9 mouse cellular contexts compared by ENCODE assay signal in the genomic region with DNA sequence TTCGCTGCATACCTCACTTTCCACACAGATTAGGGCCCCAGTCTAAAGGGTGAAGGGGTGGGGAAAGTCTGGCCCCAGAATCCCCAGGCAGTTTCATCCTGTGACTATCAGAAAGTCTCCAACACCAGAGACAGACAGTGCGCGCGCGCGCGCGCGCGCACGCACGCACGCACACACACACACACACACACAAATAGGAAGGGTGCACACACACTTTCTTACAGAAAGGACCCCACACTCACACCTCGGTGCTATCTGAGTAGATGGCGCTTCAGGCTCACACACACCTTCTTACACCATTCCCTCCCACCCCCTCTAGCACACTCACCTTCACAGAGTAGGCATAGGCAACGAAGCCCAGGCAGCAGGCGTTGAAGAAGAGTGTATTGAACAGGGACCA. TPM values are rescaled to one million over a fixed set of nuclear protein-coding genes. Genes with fewer than 3 reads are reported as not detected.
DNase-seq lines count a peak whose midpoint lies in the region; ATAC-seq and TF ChIP-seq lines count a peak whose summit lies in the region.
"Had no signal": no experiment of that assay in that cellular context is flagged by ENCODE, and none has a peak within 500 bp of the region (broad histone marks: within the 10 kb centered on the region; RNA-seq: fewer than 3 reads in every experiment).

No protein-coding gene starts in this region.

- H3K4me2 ChIP-seq in intestine, postnatal 0 days (replicated peaks; ENCODE audit: low read depth), result peak overlapping the region; percentile 74
- peak overlapping the region; percentile 76 for H3K4me2 ChIP-seq in myocyte (ENCODE audit: low read depth)

- 0% methylated on average over 17 of the region's 17 CpGs for WGBS in lung, adult 2 months
- under 1% methylated on average over 17 of the region's 17 CpGs for WGBS in intestine, postnatal 0 days

- no peak for TF ChIP-seq CTCF in lung, adult 2 months (IDR thresholded peaks at IDR 0.05; ENCODE audit: insufficient read depth, low read length)
- no peak for TF ChIP-seq CTCF in intestine, postnatal 0 days (IDR thresholded peaks at IDR 0.05; ENCODE audit: low read depth)

- peak overlapping the region; percentile 70 for H3K27ac ChIP-seq in intestine, postnatal 0 days (ENCODE audit: low read depth, low read length)

- H3ac ChIP-seq in myocyte (ENCODE audit: control insufficient read depth, insufficient read length), result peak overlapping the region; percentile 1

- H3K27me3 ChIP-seq in intestine, postnatal 0 days (replicated peaks; ENCODE audit: control insufficient read depth, insufficient read depth, low read length), result no peaks in the 10 kb centered on the region
- H3K27me3 ChIP-seq in myocyte (ENCODE audit: control insufficient read depth, insufficient read depth, insufficient read length), result no peaks in the 10 kb centered on the region

- H3K36me3 ChIP-seq in intestine, postnatal 0 days (ENCODE audit: control insufficient read depth, insufficient read depth), result peaks cover 4% of the 10 kb centered on the region; the same call in 1 of the 2 replicates
- peaks cover 3% of the 10 kb centered on the region for H3K36me3 ChIP-seq in myocyte (ENCODE audit: control insufficient read depth, insufficient read depth)

- 0 out of 2 replicates have a peak, but pooled peaks have one; percentile 6 for ATAC-seq in common myeloid progenitor, adult 5-6 weeks (replicated peaks; ENCODE audit: low read depth, poor library complexity, severe bottlenecking)
- peak; percentile 35 for ATAC-seq in intestine, postnatal 0 days

- intact Hi-C loops in left cerebral cortex, postnatal 36 days (cut with DNase I), result no loop called here

- peaks cover 36% of the 10 kb centered on the region for H3K4me1 ChIP-seq in lung, adult 2 months (ENCODE audit: control insufficient read depth, insufficient read depth, low read length)
- H3K4me1 ChIP-seq in intestine, postnatal 0 days (replicated peaks; ENCODE audit: control insufficient read depth, insufficient read depth, low read length), result peaks cover 6% of the 10 kb centered on the region; the same call in 1 of the 2 replicates

- no peak for DNase-seq in lung, adult 2 months
- DNase-seq in lung, postnatal 10 days, result no peak
- DNase-seq in left cerebral cortex, adult 8-10 months (ENCODE audit: low spot score in 2 of 2), result no peak
- no peak for DNase-seq in right cerebral cortex, postnatal 10 days (ENCODE audit: low spot score in 2 of 2)
- no peak for DNase-seq in left cerebral cortex, postnatal 36 days (ENCODE audit: low spot score in 2 of 2)

- H3K4me3 ChIP-seq in lung, adult 2 months (replicated peaks; ENCODE audit: extremely low read depth, low read depth, low read length), result peak overlapping the region; percentile 100
- H3K4me3 ChIP-seq in intestine, postnatal 0 days (ENCODE audit: low read depth, low read length), result peak overlapping the region; percentile 54
- H3K4me3 ChIP-seq in myocyte, result peak overlapping the region; percentile 90

- peak overlapping the region; percentile 57 for H3K9ac ChIP-seq in intestine, postnatal 0 days (ENCODE audit: low read depth, low read length)

- peaks cover 35% of the 10 kb centered on the region for H3K79me2 ChIP-seq in myocyte (ENCODE audit: control insufficient read depth, insufficient read depth)

- H3K9me3 ChIP-seq in intestine, postnatal 0 days (ENCODE audit: control insufficient read depth), result no peaks in the 10 kb centered on the region

- no peak for TF ChIP-seq POLR2A in lung, adult 2 months (IDR thresholded peaks at IDR 0.05; ENCODE audit: borderline replicate concordance, extremely low read depth, low read depth, low read length)
- TF ChIP-seq POLR2A in myocyte (IDR thresholded peaks at IDR 0.05; ENCODE audit: insufficient read length, low read depth), result no peak

TF ChIP-seq in myocyte, 11 proteins besides CTCF, POLR2A, EP300 and RAD21:
- TF ChIP-seq CEBPB (IDR thresholded peaks at IDR 0.05; ENCODE audit: insufficient read depth, poor library complexity, severe bottlenecking) (no peak), MYOG (IDR thresholded peaks at IDR 0.05; ENCODE audit: control insufficient read depth in 1 of 3, insufficient read depth in 1 of 3, insufficient read length in 2 of 3, low read depth in 2 of 3) (no peak), TCF12 (IDR thresholded peaks at IDR 0.05; ENCODE audit: insufficient read depth, poor library complexity, severe bottlenecking) (no peak), REST (IDR thresholded peaks at IDR 0.05; ENCODE audit: insufficient read depth, insufficient read length) (no peak)

RNA-seq across cellular contexts. Expression of a gene that starts 0.4 kb away (rescaled TPM):
- polyA plus RNA-seq in lung, adult 2 months (2012; rRNA removed), result 0.63 TPM in 1 of 2 replicates, not detected in the other
- 0.96 TPM in 1 of 2 replicates, not detected in the other for total RNA-seq in common myeloid progenitor, adult 5-6 weeks (2017)
- 0.38 TPM in 1 of 2 replicates, not detected in the other for polyA plus RNA-seq in intestine, postnatal 0 days (2015; fragmentation: Nextera tagmentation; extraction: Ambion mirVana)
- 0.12 TPM for polyA plus RNA-seq in myocyte (2012; fragmentation: generic; extraction: Trizol)
- not detected for total RNA-seq in left cerebral cortex, adult 8-10 months (2022)
- total RNA-seq in left cerebral cortex, postnatal 36 days (2021), result not detected
- total RNA-seq: heart, adult 18-20 months had no signal

RNA-seq across cellular contexts. Expression of a gene that starts 0.4 kb away (rescaled TPM):
- 1,180 and 1,190 TPM in 2 replicates for polyA plus RNA-seq in lung, adult 2 months (2012; rRNA removed)
- total RNA-seq in common myeloid progenitor, adult 5-6 weeks (2017), result 275 and 332 TPM in 2 replicates
- 686 and 738 TPM in 2 replicates for polyA plus RNA-seq in intestine, postnatal 0 days (2015; fragmentation: Nextera tagmentation; extraction: Ambion mirVana)
- polyA plus RNA-seq in myocyte (2012; fragmentation: generic; extraction: Trizol), result 493 TPM
- total RNA-seq in left cerebral cortex, adult 8-10 months (2022), result 10 to 100 TPM; 13.5 to 19.6 (median 16.7) TPM
- total RNA-seq in left cerebral cortex, postnatal 36 days (2021), result 10 to 100 TPM; 12.3 to 14.0 TPM

RNA-seq across cellular contexts. Expression of a gene that starts 5.3 kb away (rescaled TPM):
- polyA plus RNA-seq in lung, adult 2 months (2012; rRNA removed), result 3.2 and 5.2 TPM in 2 replicates
- not detected in 2 replicates for total RNA-seq in common myeloid progenitor, adult 5-6 weeks (2017)
- 0.34 and 0.75 TPM in 2 replicates for polyA plus RNA-seq in intestine, postnatal 0 days (2015; fragmentation: Nextera tagmentation; extraction: Ambion mirVana)
- polyA plus RNA-seq in myocyte (2012; fragmentation: generic; extraction: Trizol), result 0.47 TPM
- total RNA-seq in left cerebral cortex, adult 8-10 months (2022), result under 1 TPM in 1 of 4 experiments, not detected in 3; 0.51 TPM
- total RNA-seq in left cerebral cortex, postnatal 36 days (2021), result not detected

RNA-seq across cellular contexts. Expression of a gene that starts 11.7 kb away (rescaled TPM):
- polyA plus RNA-seq in lung, adult 2 months (2012; rRNA removed), result 227 and 261 TPM in 2 replicates
- total RNA-seq in common myeloid progenitor, adult 5-6 weeks (2017), result 120 and 124 TPM in 2 replicates
- 122 and 133 TPM in 2 replicates for polyA plus RNA-seq in intestine, postnatal 0 days (2015; fragmentation: Nextera tagmentation; extraction: Ambion mirVana)
- polyA plus RNA-seq in myocyte (2012; fragmentation: generic; extraction: Trizol), result 19.9 TPM
- total RNA-seq in left cerebral cortex, adult 8-10 months (2022), result 1 to 10 TPM; 3.6 to 7.4 (median 5.0) TPM
- total RNA-seq in left cerebral cortex, postnatal 36 days (2021), result 1 to 10 TPM; 3.6 to 4.2 TPM

RNA-seq across cellular contexts. Expression of a gene that starts 14.2 kb away (rescaled TPM):
- 38.1 and 39.3 TPM in 2 replicates for polyA plus RNA-seq in lung, adult 2 months (2012; rRNA removed)
- 8.0 and 12.1 TPM in 2 replicates for total RNA-seq in common myeloid progenitor, adult 5-6 weeks (2017)
- 18.9 and 19.4 TPM in 2 replicates for polyA plus RNA-seq in intestine, postnatal 0 days (2015; fragmentation: Nextera tagmentation; extraction: Ambion mirVana)
- polyA plus RNA-seq in myocyte (2012; fragmentation: generic; extraction: Trizol), result 11.6 TPM
- 1 to 10 TPM; 3.9 to 4.7 (median 4.3) TPM for total RNA-seq in left cerebral cortex, adult 8-10 months (2022)
- total RNA-seq in left cerebral cortex, postnatal 36 days (2021), result 1 to 10 TPM; 3.3 to 5.8 TPM

Comparison
In these comparisons a context has a peak if more than half of its experiments do, and no peak if none do; other contexts are left out.
1. RNA of a gene that starts 0.4 kb away (total RNA-seq): 275 to 332 TPM in common myeloid progenitor, adult 5-6 weeks; 13.5 to 19.6 TPM in left cerebral cortex, adult 8-10 months and 12.3 to 14.0 TPM in left cerebral cortex, postnatal 36 days; every median in the first group is over 10 times any median in the second.
2. Peak in every context shown above with its lines, with median percentiles within 50 percentile points of each other: H3K4me3 ChIP-seq.